Mouse (Mus musculus) embryonic fibroblast, embryonic 13.5 days (primary cell): ENCODE results near the gene Dhrs11. TPM values are rescaled to one million over a fixed set of nuclear protein-coding genes. Genes with fewer than 3 reads are reported as not detected.

ENCODE experiments used
- H3K27ac ChIP-seq: 2 replicates; pipeline ENCODE4 v1.5.1; 2012; ENCODE audit warnings: low read length, control low read depth, inconsistent platforms; ENCODE audit not compliant: insufficient read depth
- H3K4me1 ChIP-seq: 2 replicates; pipeline ENCODE4 v1.6.1; 2011; ENCODE audit warnings: low read length; ENCODE audit not compliant: control insufficient read depth, insufficient read depth
- H3K4me3 ChIP-seq: 2 replicates; pipeline ENCODE4 v1.5.1; 2011; ENCODE audit warnings: mild to moderate bottlenecking, control low read depth, low read length; ENCODE audit not compliant: insufficient read depth
- CTCF ChIP-seq: IDR thresholded peaks from 2 replicates; pipeline ENCODE4 v1.5.1; 2011; ENCODE audit warnings: mild to moderate bottlenecking, control low read depth, low read length, moderate library complexity, borderline replicate concordance; ENCODE audit not compliant: insufficient read depth
- POLR2A ChIP-seq: IDR thresholded peaks from 2 replicates; pipeline ENCODE4 v1.6.1; 2011; ENCODE audit warnings: low read depth, mild to moderate bottlenecking, control low read depth, low read length, moderate library complexity
- polyA plus RNA-seq: library from polyadenylated mRNA; stranded (reverse); fragments of >200 nt; gene quantifications from 2 replicates; pipeline ENCODE4 v1.2.4, GENCODE M21; 2011; ENCODE audit warnings: low read depth; ENCODE audit not compliant: missing spikeins, insufficient read length

Gene Dhrs11
- polyA plus RNA-seq, 1 experiment = 9.7 TPM

DNA sequence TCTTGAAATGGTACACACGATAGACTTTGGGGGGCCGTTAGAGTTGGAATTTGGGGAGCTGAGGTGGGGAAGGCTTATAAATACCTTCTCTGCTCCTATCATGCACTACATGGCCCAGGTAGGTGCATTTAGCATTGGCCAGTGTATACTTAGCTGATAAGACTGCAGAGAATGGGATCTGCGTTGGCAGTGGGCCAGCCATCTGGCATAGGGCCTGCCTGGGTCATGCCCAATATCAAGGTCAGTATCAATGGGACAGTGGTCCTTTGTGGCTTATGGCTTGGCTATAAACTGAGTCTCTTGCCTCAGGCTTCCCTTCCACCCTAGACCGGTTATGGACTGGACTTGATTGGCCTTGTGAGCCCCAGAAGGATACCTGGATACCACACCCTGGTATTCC lies 24.4 kb downstream of the Dhrs11 start:
- Histone ChIP-seq H3K4me3 (no peak overlapping the region), H3K4me1 (no peaks in the 10 kb centered on the region), H3K27ac (no peak overlapping the region)
- no peak for TF ChIP-seq CTCF
- no peak for TF ChIP-seq POLR2A

GRCm38 (mm10) chr11:84797627-84798353 lies 31.0 kb downstream of the Dhrs11 start:
- no peak overlapping the region for H3K27ac ChIP-seq
- no peak for TF ChIP-seq POLR2A
- peak; percentile 88 for TF ChIP-seq CTCF
- H3K4me3 ChIP-seq = no peak overlapping the region
- H3K4me1 ChIP-seq = no peaks in the 10 kb centered on the region

DNA sequence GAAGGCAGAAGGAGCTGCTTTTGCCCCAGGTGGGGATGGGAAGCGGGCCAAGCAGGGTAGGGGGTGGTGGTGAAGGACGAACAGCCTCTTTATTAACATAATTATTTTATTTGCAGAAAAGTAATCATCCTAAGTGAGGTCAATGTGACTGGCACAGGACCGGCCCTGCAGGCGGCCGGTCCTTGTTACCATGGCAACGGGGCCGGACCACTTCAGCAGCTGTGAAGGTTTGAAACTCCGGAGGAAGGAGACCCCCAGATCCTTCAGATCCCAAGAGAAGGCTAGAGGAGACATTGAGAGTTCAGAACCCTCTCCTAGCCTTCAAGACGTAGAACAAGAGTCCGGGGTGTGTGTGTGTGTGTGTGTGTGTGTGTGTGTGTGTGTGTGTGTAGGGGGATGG lies 31.8 kb downstream of the Dhrs11 start:
- Histone ChIP-seq H3K4me1 (no peaks in the 10 kb centered on the region), H3K27ac (no peak overlapping the region), H3K4me3 (no peak overlapping the region)
- no peak for TF ChIP-seq POLR2A
- TF ChIP-seq CTCF = no peak

- no peak overlapping the region for H3K4me3 ChIP-seq
- no peaks in the 10 kb centered on the region for H3K4me1 ChIP-seq
- TF ChIP-seq POLR2A (no peak), CTCF (peak; percentile 99)
- no peak overlapping the region for H3K27ac ChIP-seq
These were observed 34.2 kb downstream of the Dhrs11 start for GRCm38 (mm10) chr11:84794496-84795113.

- H3K4me1 ChIP-seq = no peaks in the 10 kb centered on the region
- no peak overlapping the region for H3K27ac ChIP-seq
- H3K4me3 ChIP-seq = no peak overlapping the region
- TF ChIP-seq POLR2A = no peak
- TF ChIP-seq CTCF = no peak
These were observed 35.2 kb downstream of the Dhrs11 start for GRCm38 (mm10) chr11:84793545-84793944.

DNA sequence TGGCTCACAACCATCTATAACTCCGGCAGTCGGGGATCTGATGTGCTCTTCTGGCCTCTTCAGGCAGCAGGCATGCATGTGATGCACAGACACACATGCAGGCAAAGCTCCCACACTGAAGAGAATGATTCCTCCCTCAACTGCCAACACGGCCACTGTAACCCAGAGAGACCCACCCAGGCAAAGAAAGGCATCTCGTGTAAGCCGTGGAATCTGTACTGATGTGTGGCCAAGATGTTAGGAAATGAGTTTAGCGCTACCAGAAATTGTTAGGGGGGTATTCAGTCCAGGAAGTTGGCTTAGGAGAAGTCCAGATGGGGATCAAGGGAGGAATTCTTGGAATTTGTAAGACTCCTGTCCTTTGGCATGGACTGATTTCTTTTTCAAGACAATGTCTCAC lies 38.4 kb downstream of the Dhrs11 start:
- Histone ChIP-seq H3K4me3 (no peak overlapping the region), H3K27ac (no peak overlapping the region), H3K4me1 (no peaks in the 10 kb centered on the region)
- TF ChIP-seq POLR2A (no peak), CTCF (no peak)

DNA sequence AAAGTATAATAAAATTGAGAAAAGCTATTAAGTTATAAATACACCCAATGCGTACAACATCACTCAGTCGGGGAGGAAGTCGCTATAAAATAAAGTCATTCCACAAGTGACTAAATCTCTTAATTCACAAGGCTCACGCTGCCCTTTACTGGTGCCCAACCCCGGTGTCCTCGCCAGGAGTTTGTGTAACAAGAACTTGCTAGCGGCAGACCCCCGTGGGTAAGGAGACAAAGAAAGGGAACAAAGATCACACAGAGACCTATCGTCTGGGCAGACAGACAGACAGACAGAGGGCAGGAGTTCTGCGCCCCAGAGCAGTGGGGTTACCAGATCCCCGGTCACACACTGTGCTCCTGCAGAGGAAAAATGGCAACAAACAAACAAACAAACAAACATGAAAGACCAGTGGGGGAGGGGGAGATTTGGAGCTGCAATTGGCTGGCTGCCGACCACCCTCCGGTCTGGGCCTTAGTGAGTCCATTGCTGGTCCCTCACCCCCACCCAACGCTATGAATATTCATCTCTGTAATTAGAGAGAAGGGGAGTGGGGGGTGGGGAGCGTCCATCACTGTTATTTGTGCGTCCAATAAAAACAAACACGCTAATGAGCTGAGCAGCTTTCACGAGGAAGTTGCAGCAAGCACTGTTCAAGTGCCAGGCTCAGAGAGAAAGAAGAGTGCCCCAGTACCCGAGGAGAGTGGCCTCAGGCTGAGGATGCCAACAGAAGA lies 48.5 kb downstream of the Dhrs11 start:
- Histone ChIP-seq H3K27ac (no peak overlapping the region), H3K4me3 (no peak overlapping the region)

GRCm38 (mm10) chr11:84775560-84775959 lies 53.2 kb downstream of the Dhrs11 start:
- Histone ChIP-seq H3K4me1 (no peaks in the 10 kb centered on the region), H3K27ac (no peak overlapping the region), H3K4me3 (no peak overlapping the region)
- no peak for TF ChIP-seq POLR2A
- no peak for TF ChIP-seq CTCF

More for the DNA sequence above, 48.5 kb downstream of the Dhrs11 start:
- no peaks in the 10 kb centered on the region for H3K4me1 ChIP-seq
- no peak for TF ChIP-seq CTCF
- TF ChIP-seq POLR2A = no peak

GRCm38 (mm10) chr11:84774870-84775514 lies 53.8 kb downstream of the Dhrs11 start:
- Histone ChIP-seq H3K4me3 (no peak overlapping the region), H3K27ac (no peak overlapping the region), H3K4me1 (no peaks in the 10 kb centered on the region)
- TF ChIP-seq CTCF (no peak), POLR2A (no peak)

Other genes with a start within 250 kb of the Dhrs11 start
- 5.9 and 8.4 TPM in 2 replicates for gene Mrm1, start 9.5 kb downstream of the Dhrs11 start, polyA plus RNA-seq
- gene Ggnbp2, start 41.8 kb upstream of the Dhrs11 start, polyA plus RNA-seq = 87.3 and 105 TPM in 2 replicates
- gene Myo19, start 51.2 kb upstream of the Dhrs11 start, polyA plus RNA-seq = 14.5 and 15.3 TPM in 2 replicates
- 5.4 and 8.4 TPM in 2 replicates for gene Pigw, start 51.3 kb upstream of the Dhrs11 start, polyA plus RNA-seq
- 20.2 and 24.6 TPM in 2 replicates for gene Znhit3, start 87.4 kb upstream of the Dhrs11 start, polyA plus RNA-seq
- gene Car4, start 128.8 kb upstream of the Dhrs11 start, polyA plus RNA-seq = not detected in 2 replicates